ENCODE assay signal across 8 mouse cellular contexts in genomic region chr14:121108439-121109115, GRCm38 (mm10).
DNase-seq lines count a peak whose midpoint lies in the region; ATAC-seq lines count a peak whose summit lies in the region.

No protein-coding gene starts in this region.

- peaks cover 7% of the 10 kb centered on the region; the same call in 1 of the 2 replicates for H3K4me1 ChIP-seq in hindbrain, embryonic 11.5 days (replicated peaks; ENCODE audit: control insufficient read depth, insufficient read depth, low read length)
- H3K4me1 ChIP-seq in limb, embryonic 13.5 days, result peaks cover 90% of the 10 kb centered on the region
- H3K4me1 ChIP-seq in neural tube, embryonic 15.5 days, result peaks cover 39% of the 10 kb centered on the region

- no peak overlapping the region for H3K4me3 ChIP-seq in hindbrain, embryonic 11.5 days (ENCODE audit: low read depth, low read length)
- 0 out of 2 replicates have a peak overlapping the region, but pooled peaks have one; percentile 0 for H3K4me3 ChIP-seq in limb, embryonic 13.5 days
- H3K4me3 ChIP-seq in neural tube, embryonic 15.5 days (replicated peaks), result no peak overlapping the region

- H3K27ac ChIP-seq in hindbrain, embryonic 11.5 days (ENCODE audit: low read depth, low read length), result no peak overlapping the region
- peak overlapping the region; percentile 95 for H3K27ac ChIP-seq in limb, embryonic 13.5 days
- H3K27ac ChIP-seq in neural tube, embryonic 15.5 days (replicated peaks), result peak overlapping the region; percentile 48

- peak; percentile 58; the same call in 1 of the 2 replicates for ATAC-seq in hindbrain, embryonic 11.5 days (ENCODE audit: low FRiP score)
- ATAC-seq in limb, embryonic 13.5 days (ENCODE audit: low FRiP score, low read depth), result peak; percentile 84
- ATAC-seq in neural tube, embryonic 15.5 days (ENCODE audit: low FRiP score), result no peak

- no peaks in the 10 kb centered on the region for H3K36me3 ChIP-seq in hindbrain, embryonic 11.5 days (ENCODE audit: control insufficient read depth, insufficient read depth, low read length)
- peaks cover 9% of the 10 kb centered on the region for H3K36me3 ChIP-seq in limb, embryonic 13.5 days
- no peaks in the 10 kb centered on the region for H3K36me3 ChIP-seq in neural tube, embryonic 15.5 days

- H3K9ac ChIP-seq in hindbrain, embryonic 11.5 days (ENCODE audit: low read depth, low read length), result no peak overlapping the region
- peak overlapping the region; percentile 50; the same call in 1 of the 2 replicates for H3K9ac ChIP-seq in limb, embryonic 13.5 days
- no peak overlapping the region for H3K9ac ChIP-seq in neural tube, embryonic 15.5 days (replicated peaks)

- WGBS in hindbrain, embryonic 11.5 days, result 15% methylated on average over 8 of the region's 8 CpGs
- 2% methylated on average over 8 of the region's 8 CpGs for WGBS in limb, embryonic 13.5 days
- 10% methylated on average over 8 of the region's 8 CpGs for WGBS in neural tube, embryonic 15.5 days

- H3K4me2 ChIP-seq in hindbrain, embryonic 11.5 days (replicated peaks; ENCODE audit: low read depth, low read length), result no peak overlapping the region
- peak overlapping the region; percentile 54 for H3K4me2 ChIP-seq in limb, embryonic 13.5 days (replicated peaks)
- H3K4me2 ChIP-seq in neural tube, embryonic 15.5 days, result no peak overlapping the region

- H3K9me3 ChIP-seq in hindbrain, embryonic 11.5 days (ENCODE audit: control insufficient read depth, low read length), result no peaks in the 10 kb centered on the region
- no peaks in the 10 kb centered on the region for H3K9me3 ChIP-seq in limb, embryonic 13.5 days
- no peaks in the 10 kb centered on the region for H3K9me3 ChIP-seq in neural tube, embryonic 15.5 days (replicated peaks)

- H3K27me3 ChIP-seq in hindbrain, embryonic 11.5 days (ENCODE audit: control insufficient read depth, insufficient read depth, low read length), result no peaks in the 10 kb centered on the region
- H3K27me3 ChIP-seq in limb, embryonic 13.5 days, result no peaks in the 10 kb centered on the region
- H3K27me3 ChIP-seq in neural tube, embryonic 15.5 days (replicated peaks), result no peaks in the 10 kb centered on the region

- peak; percentile 50 for DNase-seq in urinary bladder, postnatal 14 days (ENCODE audit: low spot score)
- no peak for DNase-seq in urinary bladder, postnatal 25 days (ENCODE audit: low spot score)
- DNase-seq in hindbrain, embryonic 11.5 days (ENCODE audit: low spot score), result no peak
- no peak for DNase-seq in right cerebral cortex, adult 2 months (ENCODE audit: low spot score in 2 of 2)
- DNase-seq in gastrocnemius, postnatal 4 days (ENCODE audit: low spot score in 2 of 2), result no peak
- DNase-seq in thymus, postnatal 0 days (ENCODE audit: low spot score), result no peak
